Mouse (Mus musculus) cerebellum, adult 2 months (tissue): ENCODE results near the gene Acap1.

ENCODE experiments used
- CTCF ChIP-seq: fragments of 200-500 bp; IDR thresholded peaks from 2 replicates; pipeline ENCODE4 v1.5.1; 2011; ENCODE audit warnings: low read depth, mild to moderate bottlenecking, control low read depth, low read length, moderate library complexity, borderline replicate concordance; ENCODE audit not compliant: insufficient read depth
- POLR2A ChIP-seq: fragments of 200-500 bp; IDR thresholded peaks from 2 replicates; pipeline ENCODE4 v1.6.1; 2011; ENCODE audit warnings: low read length, control low read depth, borderline replicate concordance; ENCODE audit not compliant: insufficient read depth

- no peak for TF ChIP-seq CTCF
- TF ChIP-seq POLR2A, result no peak
Measured at GRCm38 (mm10) chr11:69864138-69864860, 31.0 kb downstream of the Acap1 start.
